Mouse (Mus musculus) lung, adult 2 months (tissue): ENCODE results near the gene D930020B18Rik. TPM values are rescaled to one million over a fixed set of nuclear protein-coding genes. Genes with fewer than 3 reads are reported as not detected.

ENCODE experiments used
- DNase-seq: peaks from one replicate; pipeline ENCODE4 v3.0.0; 2022
- H3K4me1 ChIP-seq: fragments of 200-500 bp; 2 replicates; pipeline ENCODE4 v1.6.1; 2011; ENCODE audit warnings: low read length; ENCODE audit not compliant: control insufficient read depth, insufficient read depth
- H3K4me3 ChIP-seq: fragments of 200-500 bp; replicated peaks from 2 replicates; pipeline ENCODE3; 2011; ENCODE audit warnings: low read depth, mild to moderate bottlenecking, control low read depth, low read length; ENCODE audit errors: extremely low read depth
- CTCF ChIP-seq: fragments of 200-500 bp; IDR thresholded peaks from 2 replicates; pipeline ENCODE4 v1.5.1; 2011; ENCODE audit warnings: mild to moderate bottlenecking, low read length, control low read depth; ENCODE audit not compliant: insufficient read depth
- POLR2A ChIP-seq: fragments of 200-500 bp; IDR thresholded peaks from 2 replicates; pipeline ENCODE4 v1.6.1; 2011; ENCODE audit warnings: low read depth, mild to moderate bottlenecking, control low read depth, low read length, borderline replicate concordance; ENCODE audit errors: extremely low read depth
- WGBS: fragments of 180-500 bp; shearing (Covaris S2); methylation state at CpG from one replicate; pipeline ENCODE4 v1.1.7; 2018; 5-methylcytosine and 5-hydroxymethylcytosine counted together
- polyA plus RNA-seq: library from polyadenylated mRNA; depleted of rRNA; stranded (reverse); fragments of >200 nt; gene quantifications from 2 replicates; pipeline ENCODE4 v1.2.3, GENCODE M21; 2012

D930020B18Rik gene
- polyA plus RNA-seq, 1 experiment: 0.59 TPM

DNA sequence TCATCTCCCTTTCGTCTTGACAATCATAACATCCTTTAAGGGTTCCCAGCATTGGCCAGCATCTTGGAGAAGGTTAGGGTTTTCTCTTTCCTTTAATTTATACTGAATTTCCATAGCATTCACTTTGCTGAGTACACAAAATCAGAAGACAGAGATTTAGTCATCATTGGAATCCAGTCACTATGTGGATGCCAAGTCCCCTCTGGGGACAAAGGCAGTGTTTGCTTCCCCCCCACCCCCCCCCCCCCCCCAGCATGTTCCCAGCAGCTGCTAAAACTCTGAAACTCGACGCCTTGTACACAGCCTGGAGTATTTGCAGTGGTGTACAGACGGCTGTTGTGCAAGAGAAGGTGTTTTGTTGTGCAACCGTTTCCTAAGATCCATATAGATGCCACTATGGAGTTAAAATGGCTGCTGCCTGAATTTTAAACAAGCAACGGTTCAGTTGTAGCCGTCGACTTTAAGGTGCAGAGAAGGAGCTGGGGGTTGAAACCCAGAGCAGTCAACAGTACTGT lies 24.3 kb downstream of the D930020B18Rik start:
- WGBS: 47% methylated on average over 8 of the region's 8 CpGs
- TF ChIP-seq POLR2A (no peak), CTCF (no peak)

DNA sequence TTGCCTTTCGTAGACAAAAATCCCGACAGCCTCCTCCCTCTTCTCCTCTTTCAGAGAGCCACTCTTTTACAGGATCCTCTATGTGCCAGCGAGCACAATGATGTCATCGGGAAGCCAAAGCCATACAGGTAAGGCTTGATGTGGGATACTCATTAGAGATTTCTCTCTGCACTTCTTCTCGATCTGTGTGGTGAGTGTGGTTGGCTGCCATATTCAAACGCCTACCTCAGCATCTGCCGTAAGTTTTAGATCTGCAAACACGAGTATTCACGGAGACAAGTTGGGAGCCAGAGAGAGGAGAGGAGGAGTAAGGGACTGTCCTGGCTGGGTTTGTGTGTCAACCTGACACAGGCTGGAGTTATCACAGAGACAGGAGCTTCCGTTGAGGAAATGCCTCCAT lies 27.7 kb downstream of the D930020B18Rik start:
- TF ChIP-seq CTCF: no peak
- no peak for TF ChIP-seq POLR2A
- H3K4me3 ChIP-seq: no peak overlapping the region
- no peaks in the 10 kb centered on the region for H3K4me1 ChIP-seq
- DNase-seq: no peak
- WGBS: 83% methylated on average over 10 of the region's 10 CpGs

More for the DNA sequence above, 24.3 kb downstream of the D930020B18Rik start:
- no peaks in the 10 kb centered on the region for H3K4me1 ChIP-seq
- DNase-seq: no peak
- no peak overlapping the region for H3K4me3 ChIP-seq

DNA sequence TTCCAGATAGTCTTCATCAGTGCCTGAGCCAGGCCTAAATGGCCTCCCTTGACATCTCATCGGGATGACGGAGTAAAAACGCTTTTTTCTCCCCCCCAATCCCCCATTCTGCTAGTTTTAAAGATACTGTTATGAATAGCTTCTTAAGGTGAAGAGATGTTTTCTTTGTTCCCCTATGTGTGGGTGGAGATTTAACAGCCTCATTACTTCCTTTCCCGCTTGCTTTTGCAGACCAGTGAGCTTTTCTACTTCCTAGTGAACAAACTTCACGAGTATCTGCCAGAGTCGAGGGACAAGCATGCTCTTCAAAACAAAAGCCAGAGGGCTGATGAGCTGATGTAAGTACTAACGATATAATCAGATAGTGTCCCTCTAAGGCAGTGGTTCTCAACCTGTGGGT lies 35.6 kb downstream of the D930020B18Rik start:
- Histone ChIP-seq H3K4me3 (no peak overlapping the region), H3K4me1 (no peaks in the 10 kb centered on the region)
- DNase-seq: no peak
- 48% methylated on average over 7 of the region's 7 CpGs for WGBS
- no peak for TF ChIP-seq CTCF
- TF ChIP-seq POLR2A: no peak

DNA sequence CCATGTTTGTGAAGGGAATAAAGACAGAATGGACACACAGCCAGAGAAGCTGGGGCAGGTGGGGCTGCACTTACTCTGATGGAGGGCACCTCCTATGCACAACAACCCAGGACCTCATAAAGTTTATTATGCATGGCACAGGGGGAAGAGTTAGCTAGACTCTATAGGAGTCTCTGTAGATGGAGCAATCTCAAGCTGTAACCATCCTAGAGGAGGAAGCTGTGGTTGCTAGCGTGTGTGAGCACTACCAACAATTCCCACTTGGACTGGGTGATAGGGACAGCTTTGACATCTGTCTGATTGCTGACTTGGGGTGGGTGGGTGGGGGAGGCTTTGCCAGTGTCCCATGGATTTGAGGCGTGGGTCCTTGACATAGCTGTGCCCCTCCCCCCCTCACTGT lies 39.5 kb downstream of the D930020B18Rik start:
- 75% methylated on average over 2 of the region's 2 CpGs for WGBS
- TF ChIP-seq POLR2A (no peak), CTCF (no peak)
- Histone ChIP-seq H3K4me1 (no peaks in the 10 kb centered on the region), H3K4me3 (no peak overlapping the region)
- DNase-seq: no peak

DNA sequence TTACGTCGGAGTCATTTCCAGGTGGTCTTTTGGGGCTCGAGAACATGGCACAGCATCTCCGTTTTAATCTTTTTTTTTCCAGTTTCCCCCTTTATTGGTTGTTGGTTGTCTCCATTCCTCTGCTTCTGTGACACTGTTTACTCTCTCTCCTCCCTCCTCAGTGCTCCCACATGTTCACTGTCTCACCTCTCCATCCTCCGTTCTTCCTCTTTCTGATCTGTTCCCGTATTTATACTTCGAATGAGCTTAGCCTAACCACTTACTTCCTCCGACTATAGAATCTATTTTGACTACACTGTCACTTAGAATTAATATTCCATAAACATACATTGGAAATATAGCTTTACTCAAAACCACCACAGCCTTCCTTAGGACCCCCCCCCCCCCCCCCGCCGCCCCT lies 41.2 kb downstream of the D930020B18Rik start:
- Histone ChIP-seq H3K4me3 (no peak overlapping the region), H3K4me1 (no peaks in the 10 kb centered on the region)
- WGBS: 84% methylated on average over 10 of the region's 10 CpGs
- TF ChIP-seq CTCF (no peak), POLR2A (no peak)
- no peak for DNase-seq

DNA sequence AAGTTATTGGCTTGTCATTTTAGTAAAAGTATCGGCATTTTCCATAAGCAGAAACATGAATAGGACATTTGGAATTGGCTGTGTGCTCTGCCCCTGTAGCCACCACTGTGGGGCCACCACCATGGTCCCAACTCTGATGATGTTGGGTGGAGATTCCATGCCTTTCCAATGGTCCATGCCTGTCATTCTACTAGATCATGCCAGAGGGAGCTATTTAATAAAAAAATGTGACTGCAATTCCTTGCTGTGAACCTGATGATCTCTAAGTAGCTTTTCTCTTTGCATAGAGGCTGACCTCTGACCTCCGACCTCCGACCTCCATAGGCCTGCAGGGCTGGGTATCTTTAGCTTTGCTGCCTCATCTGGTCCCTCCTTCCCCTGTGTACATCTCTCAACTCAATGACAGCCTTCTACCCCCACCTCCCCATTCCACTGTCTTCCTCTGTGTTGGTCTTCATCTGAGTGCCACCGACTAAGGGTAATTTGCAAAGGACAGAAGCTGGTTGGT lies 44.8 kb downstream of the D930020B18Rik start:
- 88% methylated on average over 4 of the region's 4 CpGs for WGBS
- no peak for TF ChIP-seq CTCF
- no peak for TF ChIP-seq POLR2A
- no peak for DNase-seq
- Histone ChIP-seq H3K4me3 (no peak overlapping the region), H3K4me1 (no peaks in the 10 kb centered on the region)

DNA sequence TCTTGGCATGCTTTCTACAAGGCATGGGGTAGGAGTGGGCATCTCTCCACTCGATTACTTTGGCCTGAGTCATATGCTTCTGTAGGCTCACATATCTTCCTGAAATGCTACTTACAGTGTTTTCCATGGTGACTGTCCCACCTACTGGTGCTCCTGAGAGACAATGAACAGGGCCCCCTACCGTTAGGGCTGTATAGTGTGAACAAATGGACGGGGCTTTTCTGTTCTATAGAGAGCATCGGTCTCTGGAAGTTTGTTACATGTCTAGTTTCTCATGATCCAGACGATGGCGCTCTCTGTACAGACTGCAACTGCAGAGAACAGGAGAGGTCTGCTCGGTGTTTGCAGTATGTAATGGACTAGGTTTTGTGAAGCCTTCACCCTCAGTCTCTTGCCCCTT lies 46.1 kb downstream of the D930020B18Rik start:
- H3K4me3 ChIP-seq: no peak overlapping the region
- H3K4me1 ChIP-seq: no peaks in the 10 kb centered on the region
- TF ChIP-seq POLR2A (no peak), CTCF (no peak)
- 77% methylated on average over 7 of the region's 7 CpGs for WGBS
- no peak for DNase-seq

DNA sequence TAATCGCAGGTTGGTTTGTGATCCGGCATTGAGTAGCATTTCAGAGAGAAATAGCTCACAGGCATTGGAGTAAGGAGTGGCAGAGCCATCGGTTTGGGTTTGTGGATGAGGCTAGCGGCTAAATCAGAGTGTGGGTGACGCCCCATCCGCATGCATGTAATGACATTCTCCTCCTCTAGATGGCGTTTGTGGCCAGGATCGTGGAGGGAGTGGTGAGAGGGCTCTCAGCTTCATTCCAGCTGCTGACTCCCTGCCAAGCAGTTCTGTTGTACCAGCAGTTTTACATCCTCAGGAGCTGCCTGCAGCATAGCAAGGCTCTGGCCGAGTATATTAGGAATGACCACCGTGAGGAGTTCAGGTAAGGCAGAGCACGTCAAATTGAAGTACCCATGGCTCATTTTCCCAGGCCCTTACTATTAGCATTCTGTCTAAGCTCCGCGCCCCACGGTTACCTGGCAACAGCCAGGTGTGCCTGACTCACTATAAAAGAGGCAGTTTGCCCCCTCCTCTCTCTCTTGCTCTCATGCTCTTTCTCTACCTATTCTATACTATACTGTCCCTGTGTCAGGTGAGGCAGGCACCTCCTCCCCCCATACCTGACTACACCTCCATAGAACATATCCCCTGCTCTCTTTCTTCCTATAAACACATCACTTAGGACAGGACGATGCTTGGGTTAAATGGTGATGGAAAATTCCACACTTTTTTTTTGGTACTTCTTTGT lies 48.4 kb downstream of the D930020B18Rik start:
- 23% methylated on average over 15 of the region's 15 CpGs for WGBS
- Histone ChIP-seq H3K4me1 (no peaks in the 10 kb centered on the region), H3K4me3 (no peak overlapping the region)
- no peak for TF ChIP-seq POLR2A
- peak; percentile 88 for TF ChIP-seq CTCF
- DNase-seq: peak; percentile 46

DNA sequence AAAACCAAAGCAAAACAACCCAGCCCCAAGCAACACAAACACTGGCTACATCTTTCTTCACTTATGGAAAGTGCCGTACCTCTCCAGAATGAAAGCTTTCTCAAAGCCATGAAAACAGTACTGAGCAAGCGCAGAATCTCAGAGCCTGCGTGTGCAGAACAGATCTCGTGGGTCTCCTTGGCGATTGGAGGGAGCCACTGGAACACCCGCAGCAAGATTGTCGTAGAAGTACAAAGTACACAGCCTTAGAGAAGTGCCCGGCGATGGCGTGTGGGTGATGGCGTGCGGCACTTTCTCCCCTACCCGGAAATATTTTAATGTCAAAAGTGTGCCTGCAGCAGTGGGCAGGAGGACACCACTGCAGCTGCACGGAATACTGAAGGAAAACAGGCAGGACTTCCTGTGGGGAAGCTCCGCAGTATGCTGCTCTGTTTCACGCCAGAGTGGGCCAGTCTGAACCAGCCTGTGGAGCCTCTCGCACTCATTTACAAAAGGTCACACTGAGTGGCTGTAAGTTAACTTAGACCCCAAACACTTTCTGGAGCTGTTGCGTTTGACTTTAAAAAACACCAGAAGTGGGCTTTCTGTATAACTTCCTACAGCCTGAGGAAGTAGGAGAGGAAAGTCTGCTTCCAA lies 51.7 kb downstream of the D930020B18Rik start:
- no peak for DNase-seq
- peak overlapping the region; percentile 4 for H3K4me3 ChIP-seq
- WGBS: 15% methylated on average over 18 of the region's 18 CpGs
- TF ChIP-seq CTCF (no peak), POLR2A (no peak)
- no peaks in the 10 kb centered on the region for H3K4me1 ChIP-seq
